Mouse (Mus musculus) kidney, postnatal 0 days (tissue): Measurements from ENCODE around the gene Amotl1. TPM values are rescaled to one million over a fixed set of nuclear protein-coding genes. Genes with fewer than 3 reads are reported as not detected.

Source experiments
- ATAC-seq: fragments of 200-750 bp; cut with Nextera tagmentation; replicated peaks from 2 replicates; pipeline ENCODE4 v1.8.0; 2017; ENCODE audit warnings: low read depth, moderate number of reproducible peaks, moderate TSS enrichment, moderate library complexity; ENCODE audit not compliant: low FRiP score
- DNase-seq: peaks from one replicate; pipeline ENCODE4 v3.0.0-alpha.2; 2016; ENCODE audit warnings: low spot score
- H3K27ac ChIP-seq: fragments of 300-500 bp; sonication (generic); 2 replicates; pipeline ENCODE4 v1.5.1; 2014; ENCODE audit warnings: mild to moderate bottlenecking
- H3K27me3 ChIP-seq: fragments of 300-500 bp; sonication (generic); 2 replicates; pipeline ENCODE4 v1.6.1; 2014; ENCODE audit warnings: low read length, mixed read lengths; ENCODE audit not compliant: insufficient read depth
- H3K36me3 ChIP-seq: fragments of 300-500 bp; sonication (generic); 2 replicates; pipeline ENCODE4 v1.6.1; 2014; ENCODE audit warnings: low read length, mixed read lengths; ENCODE audit not compliant: insufficient read depth
- H3K4me1 ChIP-seq: fragments of 300-500 bp; sonication (generic); replicated peaks from 2 replicates; pipeline ENCODE4 v1.6.1; 2014; ENCODE audit warnings: antibody characterized with exemption, low read length, mixed read lengths; ENCODE audit not compliant: insufficient read depth
- H3K4me2 ChIP-seq: fragments of 300-500 bp; sonication (generic); 2 replicates; pipeline ENCODE4 v1.6.1; 2014; ENCODE audit warnings: mild to moderate bottlenecking, low read length, moderate library complexity, mixed read lengths
- H3K4me3 ChIP-seq: fragments of 300-500 bp; sonication (generic); replicated peaks from 2 replicates; pipeline ENCODE4 v1.5.1; 2014; ENCODE audit warnings: low read depth, low read length
- H3K9ac ChIP-seq: fragments of 300-500 bp; sonication (generic); 2 replicates; pipeline ENCODE4 v1.6.1; 2014; ENCODE audit warnings: low read depth, low read length
- H3K9me3 ChIP-seq: fragments of 300-500 bp; sonication (generic); replicated peaks from 2 replicates; pipeline ENCODE4 v1.6.1; 2016; ENCODE audit warnings: low read length, inconsistent platforms, mixed read lengths
- CTCF ChIP-seq: IDR thresholded peaks from 2 replicates; pipeline ENCODE4 v1.5.1; 2016; ENCODE audit warnings: antibody characterized with exemption, low read depth, mild to moderate bottlenecking, moderate library complexity
- WGBS: fragments of 180-500 bp; shearing (Covaris S2); extraction: QIAGEN DNeasy Blood & Tissue Kit; methylation state at CpG from one replicate; pipeline ENCODE4 v1.1.7; 2014; 5-methylcytosine and 5-hydroxymethylcytosine counted together
- polyA plus RNA-seq: library from polyadenylated mRNA; unstranded; fragments of >200 nt; fragmentation: Nextera tagmentation; extraction: Ambion mirVana; gene quantifications from 2 replicates; pipeline ENCODE4 v1.2.1, GENCODE M21; 2015

Gene Amotl1
- polyA plus RNA-seq, 1 experiment from 2014 or later: 12.0 TPM

DNA sequence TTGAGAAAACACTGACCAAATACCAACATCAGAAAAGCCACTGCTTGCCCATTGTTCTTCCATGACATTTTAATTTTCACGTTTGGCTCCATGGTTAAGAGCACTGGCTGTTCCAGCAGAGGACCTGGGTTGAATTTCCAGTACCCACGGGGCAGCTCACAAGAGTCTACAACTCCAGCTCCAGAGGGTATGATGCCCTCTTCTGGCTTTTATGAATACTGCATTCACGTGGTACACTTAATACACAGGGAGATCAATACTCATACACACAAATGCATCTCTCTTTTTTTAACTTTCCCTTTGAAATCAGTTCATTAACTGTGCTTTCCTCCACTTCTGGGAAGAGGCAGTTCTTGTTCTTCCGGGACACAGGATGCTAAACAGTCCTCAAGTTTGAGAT lies 41.4 kb downstream of the Amotl1 start:
- ATAC-seq (no peak), DNase-seq (no peak)
- 83% methylated on average over 4 of the region's 4 CpGs for WGBS
- no peak overlapping the region for H3K4me3 ChIP-seq
- no peak for TF ChIP-seq CTCF
- H3K9ac ChIP-seq: no peak overlapping the region
- H3K4me2 ChIP-seq: no peak overlapping the region
- no peak overlapping the region for H3K27ac ChIP-seq
- H3K36me3 ChIP-seq: 0 out of 2 replicates have a peak, but pooled peaks cover 2% of the 10 kb centered on the region
- H3K4me1 ChIP-seq: 0 out of 2 replicates have a peak, but pooled peaks cover 4% of the 10 kb centered on the region
- no peaks in the 10 kb centered on the region for H3K27me3 ChIP-seq
- H3K9me3 ChIP-seq: no peaks in the 10 kb centered on the region

DNA sequence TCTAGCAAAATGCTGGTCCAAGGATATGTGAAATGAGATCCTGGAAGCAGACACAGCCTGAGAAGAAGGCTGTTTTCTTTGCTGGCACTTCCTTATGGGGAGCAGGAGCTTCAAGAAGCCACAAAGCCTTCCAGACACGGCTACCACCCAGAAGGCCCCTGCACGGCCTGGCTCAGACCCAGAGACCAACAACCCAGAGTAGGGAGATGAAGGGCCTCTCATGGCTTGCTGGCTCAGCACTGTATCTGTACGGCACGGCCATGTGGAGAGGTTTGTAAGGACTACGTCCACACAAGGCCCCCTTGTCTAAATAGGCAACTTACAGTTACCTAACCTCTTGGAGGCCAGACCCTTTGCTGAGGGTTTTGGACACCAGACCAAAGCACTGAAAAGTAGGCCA lies 45.1 kb downstream of the Amotl1 start:
- no peak overlapping the region for H3K9ac ChIP-seq
- H3K4me3 ChIP-seq: no peak overlapping the region
- no peak for TF ChIP-seq CTCF
- H3K36me3 ChIP-seq: 0 out of 2 replicates have a peak, but pooled peaks cover 13% of the 10 kb centered on the region
- ATAC-seq (no peak), DNase-seq (no peak)
- H3K4me1 ChIP-seq: no peaks in the 10 kb centered on the region
- H3K27ac ChIP-seq: no peak overlapping the region
- H3K9me3 ChIP-seq: no peaks in the 10 kb centered on the region
- no peaks in the 10 kb centered on the region for H3K27me3 ChIP-seq
- WGBS: 76% methylated on average over 5 of the region's 5 CpGs
- no peak overlapping the region for H3K4me2 ChIP-seq

DNA sequence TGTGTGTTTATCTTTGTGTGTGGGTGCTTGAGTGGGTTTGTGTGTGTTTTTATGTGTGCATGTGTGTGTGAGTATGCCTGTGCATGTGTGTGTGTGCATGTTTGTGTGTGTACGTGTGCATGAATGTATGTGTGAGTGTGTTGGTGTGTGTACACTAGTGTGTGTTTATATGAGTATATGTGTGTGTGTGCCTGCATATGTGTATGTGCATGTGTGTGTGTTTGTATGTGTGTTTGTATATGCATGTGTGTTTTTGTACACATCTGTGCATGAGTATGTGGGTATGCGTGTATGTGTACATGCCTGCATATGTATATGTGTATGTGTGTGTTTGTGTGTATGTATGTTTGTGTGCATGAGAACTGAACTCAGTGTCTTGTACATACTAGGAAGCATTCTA lies 46.7 kb downstream of the Amotl1 start:
- no peak overlapping the region for H3K4me2 ChIP-seq
- TF ChIP-seq CTCF: no peak
- ATAC-seq (no peak), DNase-seq (no peak)
- H3K27me3 ChIP-seq: no peaks in the 10 kb centered on the region
- no peaks in the 10 kb centered on the region for H3K4me1 ChIP-seq
- H3K4me3 ChIP-seq: no peak overlapping the region
- WGBS: 100% methylated on average over 2 of the region's 2 CpGs
- peaks cover 29% of the 10 kb centered on the region for H3K36me3 ChIP-seq
- H3K9me3 ChIP-seq: no peaks in the 10 kb centered on the region
- no peak overlapping the region for H3K27ac ChIP-seq
- H3K9ac ChIP-seq: no peak overlapping the region

DNA sequence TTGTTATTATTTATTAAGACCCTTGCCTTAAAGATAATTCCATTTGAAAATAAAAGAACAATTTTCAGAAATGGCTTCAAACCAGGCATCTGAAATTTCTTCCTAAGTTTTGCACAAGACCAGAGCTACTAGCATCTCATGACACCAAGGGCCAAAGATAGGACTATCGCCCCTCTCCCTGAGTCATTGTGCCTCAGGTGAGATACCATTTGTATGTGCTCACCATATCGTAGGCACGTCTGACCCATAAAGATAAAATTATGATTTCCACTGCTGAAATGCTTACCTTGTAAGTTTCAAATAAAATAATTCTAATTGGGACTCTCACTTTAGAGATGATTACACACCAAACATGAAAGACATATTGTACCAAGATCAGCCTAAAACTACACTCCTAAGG lies 47.4 kb downstream of the Amotl1 start:
- H3K9ac ChIP-seq: no peak overlapping the region
- WGBS: 93% methylated on average over 3 of the region's 3 CpGs

DNA sequence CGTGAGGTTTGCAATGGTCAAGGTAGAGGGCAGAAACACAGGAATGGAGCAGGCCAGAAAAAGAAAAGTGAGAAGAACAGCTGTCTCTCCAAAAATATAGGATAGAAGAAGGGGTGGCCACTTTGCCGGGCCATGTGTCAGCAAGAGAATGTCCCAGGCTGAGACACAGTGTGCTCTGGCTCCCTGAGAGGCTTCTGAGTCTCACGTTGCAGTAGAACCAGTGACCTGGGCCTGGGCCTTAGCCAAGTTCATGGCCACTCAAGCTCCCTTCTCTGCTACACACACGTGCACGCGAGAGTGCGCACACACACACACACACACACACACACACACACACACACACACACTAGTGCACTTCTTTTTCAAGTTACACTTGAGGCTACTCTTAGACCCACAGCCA lies 48.0 kb downstream of the Amotl1 start:
- H3K9me3 ChIP-seq: no peaks in the 10 kb centered on the region
- ATAC-seq (no peak), DNase-seq (no peak)
- no peaks in the 10 kb centered on the region for H3K27me3 ChIP-seq
- 62% methylated on average over 7 of the region's 7 CpGs for WGBS
- no peak overlapping the region for H3K27ac ChIP-seq
- no peaks in the 10 kb centered on the region for H3K4me1 ChIP-seq
- no peak overlapping the region for H3K4me2 ChIP-seq
- H3K4me3 ChIP-seq: no peak overlapping the region
- no peak for TF ChIP-seq CTCF
- H3K9ac ChIP-seq: no peak overlapping the region
- H3K36me3 ChIP-seq: peaks cover 41% of the 10 kb centered on the region

More for the DNA sequence above, 47.4 kb downstream of the Amotl1 start:
- no peak for TF ChIP-seq CTCF
- no peaks in the 10 kb centered on the region for H3K27me3 ChIP-seq
- H3K36me3 ChIP-seq: peaks cover 36% of the 10 kb centered on the region
- H3K4me2 ChIP-seq: no peak overlapping the region
- no peak overlapping the region for H3K4me3 ChIP-seq
- no peak overlapping the region for H3K27ac ChIP-seq
- no peaks in the 10 kb centered on the region for H3K4me1 ChIP-seq
- H3K9me3 ChIP-seq: no peaks in the 10 kb centered on the region
- DNase-seq (no peak), ATAC-seq (no peak)

DNA sequence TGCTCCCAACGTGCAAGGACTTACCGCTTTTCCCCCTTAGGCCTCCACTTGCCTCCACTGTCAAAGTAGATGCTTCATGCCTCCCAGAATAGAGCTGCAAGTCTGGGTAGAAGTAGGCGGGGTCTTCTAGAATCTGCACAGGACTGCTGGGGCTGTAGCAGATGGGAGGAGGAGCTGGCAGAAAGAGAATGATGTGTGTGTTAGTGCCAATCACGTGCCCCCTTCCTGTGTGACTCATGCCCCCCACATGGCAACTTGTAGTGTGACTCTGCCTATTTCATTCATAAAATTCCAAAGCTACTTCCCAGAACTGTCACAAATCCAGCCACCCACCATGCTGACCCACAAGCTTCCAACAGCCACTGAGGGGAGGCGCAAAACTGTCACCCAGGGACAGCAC lies 48.4 kb downstream of the Amotl1 start:
- H3K27me3 ChIP-seq: no peaks in the 10 kb centered on the region
- no peak overlapping the region for H3K4me2 ChIP-seq
- peaks cover 43% of the 10 kb centered on the region for H3K36me3 ChIP-seq
- H3K4me3 ChIP-seq: no peak overlapping the region
- no peaks in the 10 kb centered on the region for H3K9me3 ChIP-seq
- WGBS: 86% methylated on average over 5 of the region's 5 CpGs
- no peak for DNase-seq
- no peak overlapping the region for H3K9ac ChIP-seq
- no peak for ATAC-seq
- H3K27ac ChIP-seq: no peak overlapping the region
- no peak for TF ChIP-seq CTCF
- H3K4me1 ChIP-seq: no peaks in the 10 kb centered on the region

DNA sequence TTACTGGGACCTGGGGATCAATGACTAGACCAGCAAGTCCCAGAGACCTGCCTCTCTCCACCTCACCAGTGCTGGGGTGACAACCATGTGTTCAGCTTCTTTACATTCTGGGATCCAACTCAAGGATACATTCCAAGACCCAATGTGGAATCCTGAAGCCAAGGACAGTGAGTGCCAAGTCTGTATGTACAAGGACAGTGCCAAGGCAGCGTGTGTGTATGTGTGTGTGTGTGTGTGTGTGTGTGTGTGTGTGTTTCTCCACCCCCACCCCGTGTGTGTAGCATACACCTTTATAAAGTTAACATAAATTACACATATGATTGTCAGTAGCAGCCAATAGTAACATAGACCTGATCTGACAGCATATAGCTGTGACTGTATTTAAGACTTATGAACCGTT lies 49.0 kb downstream of the Amotl1 start:
- ATAC-seq (no peak), DNase-seq (no peak)
- Histone ChIP-seq H3K36me3 (peaks cover 47% of the 10 kb centered on the region), H3K4me1 (no peaks in the 10 kb centered on the region), H3K4me3 (no peak overlapping the region), H3K9me3 (no peaks in the 10 kb centered on the region), H3K27me3 (no peaks in the 10 kb centered on the region), H3K27ac (no peak overlapping the region), H3K9ac (no peak overlapping the region), H3K4me2 (no peak overlapping the region)
- no peak for TF ChIP-seq CTCF
- 82% methylated on average over 3 of the region's 3 CpGs for WGBS
